Mouse (Mus musculus) embryonic stem cell, embryonic (primary cell): ENCODE results near the gene Gm11213.

Experiments
- CTCF ChIA-PET, 4 experiments: fragments of 300-600 bp in 2 of 4; fragments of 350-600 bp in 2 of 4; sonication (Branson Sonifier 250); formaldehyde crosslinking; loops; one replicate each; lab custom pipeline; 2022; ENCODE audit warnings: inconsistent platforms in 2 of 4; lab: Charles Lee
- POLR2A ChIA-PET, 4 experiments: fragments of 300-600 bp in 2 of 4; fragments of 350-600 bp in 2 of 4; sonication (Branson Sonifier 250); formaldehyde crosslinking; loops; one replicate each; lab custom pipeline; 2022; ENCODE audit warnings: antibody characterized with exemption in 4 of 4, inconsistent platforms in 1 of 4; lab: Charles Lee

Gene Gm11213

DNA sequence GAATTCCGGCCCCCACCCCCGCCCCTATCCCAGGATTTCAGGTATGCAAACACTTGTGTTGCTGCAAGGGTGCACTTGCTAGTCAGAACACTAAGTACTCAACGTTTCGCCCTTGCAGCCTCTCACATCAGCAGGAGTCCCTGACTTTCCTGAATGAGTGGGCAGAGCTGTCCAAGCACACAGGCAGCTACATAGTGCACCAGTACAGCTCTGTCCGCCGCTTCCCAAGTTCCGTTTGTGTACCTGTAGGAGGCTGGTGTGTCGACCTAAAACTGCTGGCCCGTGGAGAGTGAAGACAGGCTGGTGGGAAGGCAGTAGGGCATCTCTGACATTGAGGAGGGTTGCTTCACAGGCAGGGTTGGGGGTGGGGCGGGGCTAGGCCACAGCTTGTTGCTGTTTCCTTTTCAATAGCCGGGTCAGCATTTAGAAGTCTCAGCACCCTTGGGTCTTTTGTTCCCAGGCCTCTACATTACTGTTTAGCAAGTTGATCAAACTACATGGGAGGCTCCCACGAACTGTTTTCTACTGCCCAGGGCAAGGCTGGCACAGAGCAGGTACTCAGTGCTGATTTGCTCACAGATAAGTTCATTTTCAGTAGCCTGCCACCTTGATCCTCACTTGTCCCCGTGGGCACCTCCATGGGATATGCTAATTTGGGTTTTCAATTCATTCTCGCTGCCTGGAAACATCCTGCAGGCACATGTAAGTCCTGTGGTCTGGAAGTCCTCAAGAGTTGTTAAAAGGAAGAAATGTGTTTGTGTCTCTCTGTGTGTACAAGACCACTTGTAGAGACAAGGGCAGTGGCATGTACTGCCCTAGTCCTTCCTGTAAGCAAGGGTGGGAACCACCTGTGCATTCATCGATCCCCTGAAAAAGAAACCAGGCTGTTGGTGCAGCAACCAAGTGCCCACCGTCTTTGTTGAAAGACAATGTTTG lies 47.7 kb downstream of the Gm11213 start:
- ChIA-PET CTCF (interaction anchor here in 1 of 4 experiments (0.5 kb wide), 1 partner anchor 62 kb away, joined by 3 read pairs; no protein-coding TSS in a partner anchor), POLR2A (interaction anchor here (0.6 to 12.4 kb wide), 39 partner anchors 8 to 1197 kb away, joined by 3 to 127 read pairs (median 4); partner anchors contain the start of genes Atp6v1g1 (in 4 of the 4), Whrn (in 2 of the 4), Fkbp15 (in 1 of the 4) and Slc31a1 (in 1 of the 4))

GRCm38 (mm10) chr4:63556665-63557064 lies 48.4 kb downstream of the Gm11213 start:
- ChIA-PET POLR2A (interaction anchor here in 3 of 4 experiments (0.6 to 12.4 kb wide), 19 partner anchors 9 to 1196 kb away, joined by 3 to 127 read pairs (median 5); partner anchors contain the start of genes Atp6v1g1 (in 3 of the 3), Fkbp15 (in 1 of the 3), Slc31a1 (in 1 of the 3) and Whrn (in 1 of the 3)), CTCF (no interaction called here)

DNA sequence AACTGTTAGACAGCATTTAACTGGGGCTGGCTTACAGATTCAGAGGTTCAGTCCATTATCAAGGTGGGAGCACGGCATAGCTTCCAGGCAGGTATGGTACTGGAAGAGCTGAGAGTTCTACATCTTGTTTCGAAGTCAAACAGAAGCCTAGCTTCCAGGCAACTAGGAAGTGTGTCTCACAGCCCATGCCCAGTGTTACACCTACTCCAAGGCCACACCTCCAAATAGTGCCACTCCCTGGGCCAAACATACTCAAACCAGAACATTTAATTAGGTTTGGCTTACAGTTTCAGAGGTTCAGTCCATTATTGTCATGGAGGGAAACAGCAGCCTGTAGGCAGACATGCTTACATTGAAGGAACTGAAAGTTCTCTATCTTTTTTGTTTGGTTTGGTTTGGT lies 50.0 kb downstream of the Gm11213 start:
- ChIA-PET POLR2A (interaction anchor here in 3 of 4 experiments (0.6 to 12.4 kb wide), 10 partner anchors 8 to 136 kb away, joined by 3 to 127 read pairs (median 5); partner anchors contain the start of gene Atp6v1g1 (in 3 of the 3)), CTCF (no interaction called here)

DNA sequence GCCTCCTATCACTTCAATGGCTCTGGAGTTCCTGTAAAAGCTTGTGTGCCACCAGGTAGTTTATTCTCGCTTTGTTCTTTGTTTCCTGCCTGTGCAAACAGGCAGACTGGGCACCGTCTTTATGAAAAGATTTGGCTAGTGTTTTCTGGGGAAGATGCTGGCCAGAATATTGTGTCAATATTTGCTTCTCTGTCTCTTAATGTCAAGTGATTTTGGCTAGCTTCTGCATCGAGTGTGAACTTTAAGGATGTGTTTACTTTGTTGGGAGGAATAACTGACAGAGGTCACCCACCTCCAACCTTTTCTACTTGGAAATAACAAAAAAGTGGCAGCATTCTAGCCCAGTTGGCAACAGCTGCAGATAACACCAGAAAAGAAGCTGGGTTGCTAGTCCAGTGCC lies 50.4 kb downstream of the Gm11213 start:
- ChIA-PET POLR2A (interaction anchor here (0.6 to 12.4 kb wide), 14 partner anchors 8 to 369 kb away, joined by 3 to 127 read pairs (median 5); partner anchors contain the start of gene Atp6v1g1 (in 4 of the 4)), CTCF (interaction anchor here in 1 of 4 experiments (0.6 kb wide), 1 partner anchor 177 kb away, joined by 3 read pairs; no protein-coding TSS in a partner anchor)

GRCm38 (mm10) chr4:63553789-63554576 lies 51.1 kb downstream of the Gm11213 start:
- ChIA-PET POLR2A (interaction anchor here (0.5 to 12.4 kb wide), 17 partner anchors 7 to 368 kb away, joined by 3 to 127 read pairs (median 5); partner anchors contain the start of gene Atp6v1g1 (in 4 of the 4)), CTCF (interaction anchor here in 2 of 4 experiments (0.6 to 0.7 kb wide), 2 partner anchors 28 to 177 kb away, joined by 3 read pairs; no protein-coding TSS in a partner anchor)

- ChIA-PET POLR2A (interaction anchor here in 3 of 4 experiments (0.8 to 12.4 kb wide), 3 partner anchors 6 to 143 kb away, joined by 3 to 127 read pairs (median 55); partner anchors contain the start of gene Atp6v1g1 (in 2 of the 3)), CTCF (no interaction called here)
These were observed 52.2 kb downstream of the Gm11213 start for GRCm38 (mm10) chr4:63552865-63553264.

GRCm38 (mm10) chr4:63550908-63551307 lies 54.2 kb downstream of the Gm11213 start:
- CTCF ChIA-PET: no interaction called here
- POLR2A ChIA-PET: interaction anchor here in 1 of 4 experiments (7.8 kb wide), 1 partner anchor 8 kb away, joined by 127 read pairs; the partner anchor contains the start of gene Tmem268

DNA sequence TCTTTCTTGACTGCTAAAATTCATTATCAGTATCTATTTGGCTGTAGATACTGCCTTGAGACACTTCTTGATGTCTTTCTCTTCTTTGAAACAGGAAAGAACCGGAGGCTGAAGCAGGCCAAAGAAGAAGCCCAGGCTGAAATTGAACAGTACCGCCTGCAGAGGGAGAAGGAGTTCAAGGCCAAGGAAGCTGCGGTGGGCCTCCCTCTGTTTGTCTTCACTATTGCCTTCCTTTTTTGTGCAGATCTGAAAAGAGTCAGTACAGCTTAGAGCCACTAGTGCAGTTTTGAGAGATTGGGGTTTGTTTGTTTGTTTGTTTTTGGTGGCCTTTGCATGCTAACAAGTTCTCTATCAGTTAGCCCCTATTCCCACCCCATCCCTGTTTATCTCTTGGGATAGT lies 56.6 kb downstream of the Gm11213 start:
- POLR2A ChIA-PET: interaction anchor here in 2 of 4 experiments (0.8 to 7.8 kb wide), 3 partner anchors 8 to 65 kb away, joined by 3 to 127 read pairs (median 107); partner anchors contain the start of gene Tmem268 (in 2 of the 2)
- CTCF ChIA-PET: no interaction called here

DNA sequence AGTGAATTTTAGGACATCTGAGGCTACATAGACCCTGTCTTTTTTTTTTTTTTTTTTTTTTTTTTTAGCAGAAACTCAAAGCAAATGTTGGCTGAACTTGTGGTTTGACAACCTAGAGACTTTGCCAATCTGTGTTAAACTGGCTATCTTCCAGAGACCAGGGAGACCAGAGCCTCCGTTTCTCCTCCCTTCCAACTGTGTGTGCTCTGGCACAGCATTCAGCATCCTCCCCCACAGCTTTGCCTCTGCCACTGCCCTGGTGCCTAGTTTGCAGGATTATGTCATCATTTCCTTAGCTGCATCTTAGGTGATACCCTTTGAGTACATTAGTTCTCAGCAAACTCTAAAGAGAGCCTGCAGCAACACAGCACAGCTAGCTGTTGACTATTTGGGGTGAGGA lies 57.3 kb downstream of the Gm11213 start:
- ChIA-PET CTCF (no interaction called here), POLR2A (interaction anchor here in 3 of 4 experiments (0.7 to 7.8 kb wide), 6 partner anchors 9 to 1003 kb away, joined by 3 to 127 read pairs (median 30); partner anchors contain the start of gene Tmem268 (in 3 of the 3))
